8 mouse cellular contexts compared by ENCODE assay signal in the genomic region with DNA sequence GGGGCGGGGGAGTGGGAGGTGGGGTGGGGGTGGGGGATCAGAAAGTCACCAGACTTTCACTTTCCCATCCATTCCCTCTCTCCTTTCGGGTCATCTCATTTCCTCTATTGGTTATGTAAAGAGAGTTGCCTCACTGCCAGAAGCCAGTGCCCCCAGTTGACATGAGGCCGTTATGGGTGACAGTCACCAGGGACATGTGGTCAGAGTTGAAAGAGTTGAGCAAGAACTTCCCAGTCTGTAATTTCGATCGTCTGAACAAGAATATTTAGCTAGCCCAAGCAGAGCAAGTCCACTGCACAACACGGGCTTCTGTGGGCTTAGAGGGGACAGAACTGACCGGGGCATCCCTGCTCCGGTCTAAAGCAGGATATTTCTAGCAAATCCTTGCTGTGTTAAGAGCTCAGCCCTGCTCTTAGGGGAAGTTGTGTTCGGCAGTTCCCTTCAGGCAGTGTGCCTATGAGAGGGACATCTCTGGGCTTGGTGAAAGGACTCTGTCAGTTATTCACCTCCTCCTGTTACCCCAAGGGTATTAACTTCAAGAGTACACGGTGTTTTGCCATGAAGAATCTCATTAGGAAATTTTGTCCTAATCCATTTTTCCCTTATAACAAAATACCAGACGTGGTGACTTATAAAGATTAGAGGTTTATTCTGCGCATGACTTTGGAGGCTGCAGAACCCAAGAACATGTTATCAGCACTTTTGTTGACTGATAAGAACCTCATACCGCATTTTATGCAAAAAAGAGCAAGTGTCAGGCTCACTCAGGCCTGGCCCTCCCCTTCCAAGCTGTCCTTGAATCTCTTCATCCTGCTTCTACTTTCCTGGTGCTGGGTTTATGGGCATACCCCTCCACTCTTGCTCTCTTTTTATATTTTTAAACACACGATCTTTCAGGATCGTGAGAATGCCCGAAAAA. TPM values are rescaled to one million over a fixed set of nuclear protein-coding genes. Genes with fewer than 3 reads are reported as not detected.
DNase-seq lines count a peak whose midpoint lies in the region; ATAC-seq and TF ChIP-seq lines count a peak whose summit lies in the region.

No protein-coding gene starts in this region.

- TF ChIP-seq EP300 in liver, postnatal 0 days (IDR thresholded peaks at IDR 0.05; ENCODE audit: low read depth): peak; percentile 78

- no peak for TF ChIP-seq POLR2A in kidney, adult 2 months (IDR thresholded peaks at IDR 0.05; ENCODE audit: low read depth, low read length)
- no peak for TF ChIP-seq POLR2A in small intestine, adult 2 months (IDR thresholded peaks at IDR 0.05; ENCODE audit: low read depth, low read length)

- no peak overlapping the region for H3K4me2 ChIP-seq in kidney, embryonic 14.5 days (replicated peaks; ENCODE audit: low read depth, low read length)
- peak overlapping the region; percentile 53 for H3K4me2 ChIP-seq in heart, embryonic 15.5 days
- H3K4me2 ChIP-seq in liver, postnatal 0 days (ENCODE audit: low read depth, low read length): peak overlapping the region; percentile 61

- ATAC-seq in kidney, embryonic 14.5 days (ENCODE audit: low FRiP score, low TSS enrichment): no peak
- no peak for ATAC-seq in heart, embryonic 15.5 days (replicated peaks; ENCODE audit: insufficient number of reproducible peaks, insufficient read depth, low FRiP score, low read depth)
- ATAC-seq in liver, postnatal 0 days: peak; percentile 95

- no peak overlapping the region for H3K4me3 ChIP-seq in kidney, adult 2 months (ENCODE audit: insufficient read depth, low read depth, low read length)
- no peak overlapping the region for H3K4me3 ChIP-seq in kidney, embryonic 14.5 days (ENCODE audit: low read length)
- peak overlapping the region; percentile 32 for H3K4me3 ChIP-seq in heart, embryonic 15.5 days
- H3K4me3 ChIP-seq in liver, postnatal 0 days (ENCODE audit: low read depth, low read length): peak overlapping the region; percentile 24; the same call in 1 of the 2 replicates
- H3K4me3 ChIP-seq in small intestine, adult 2 months (ENCODE audit: low read depth, low read length): no peak overlapping the region

- intact Hi-C loops in gastrocnemius, postnatal 14 days (cut with DNase I; ENCODE audit: low total_unique reads): no loop called here

- H3K9me3 ChIP-seq in kidney, embryonic 14.5 days (ENCODE audit: control insufficient read depth, low read length): no peaks in the 10 kb centered on the region
- H3K9me3 ChIP-seq in heart, embryonic 15.5 days (replicated peaks): no peaks in the 10 kb centered on the region
- no peaks in the 10 kb centered on the region for H3K9me3 ChIP-seq in liver, postnatal 0 days (ENCODE audit: low read length)

- DNase-seq in kidney, adult 2 months: peak; percentile 60
- peak; percentile 69 for DNase-seq in liver, postnatal 0 days
- DNase-seq in thymus, postnatal 0 days (ENCODE audit: low spot score): no peak
- no peak for DNase-seq in gastrocnemius, postnatal 14 days
- DNase-seq in frontal cortex, postnatal 25 days (ENCODE audit: low spot score in 2 of 2): no peak

- no peak for TF ChIP-seq CTCF in kidney, adult 2 months (conservative IDR thresholded peaks at IDR 0.05; ENCODE audit: insufficient read depth, insufficient read length, low read depth, low read length)
- TF ChIP-seq CTCF in liver, postnatal 0 days (IDR thresholded peaks at IDR 0.05; ENCODE audit: low read depth): no peak
- no peak for TF ChIP-seq CTCF in small intestine, adult 2 months (IDR thresholded peaks at IDR 0.05; ENCODE audit: extremely low read depth, insufficient read length, insufficient replicate concordance, low read depth, low read length)

- H3K36me3 ChIP-seq in kidney, adult 2 months (ENCODE audit: control insufficient read depth, insufficient read depth, low read length): peaks cover 10% of the 10 kb centered on the region
- H3K36me3 ChIP-seq in kidney, embryonic 14.5 days (ENCODE audit: control insufficient read depth, insufficient read depth, low read length): no peaks in the 10 kb centered on the region
- H3K36me3 ChIP-seq in heart, embryonic 15.5 days: no peaks in the 10 kb centered on the region
- peaks cover 6% of the 10 kb centered on the region; the same call in 1 of the 2 replicates for H3K36me3 ChIP-seq in liver, postnatal 0 days (replicated peaks; ENCODE audit: insufficient read depth, low read length)
- H3K36me3 ChIP-seq in small intestine, adult 2 months (ENCODE audit: control insufficient read depth, insufficient read depth, low read length): peaks cover 51% of the 10 kb centered on the region

- no peak overlapping the region for H3K9ac ChIP-seq in kidney, embryonic 14.5 days (ENCODE audit: low read depth, low read length)
- no peak overlapping the region for H3K9ac ChIP-seq in heart, embryonic 15.5 days
- peak overlapping the region; percentile 58 for H3K9ac ChIP-seq in liver, postnatal 0 days (replicated peaks)

- H3K27ac ChIP-seq in kidney, adult 2 months (ENCODE audit: insufficient read depth, low read depth, low read length): no peak overlapping the region
- no peak overlapping the region for H3K27ac ChIP-seq in kidney, embryonic 14.5 days (ENCODE audit: low read depth, low read length)
- no peak overlapping the region for H3K27ac ChIP-seq in heart, embryonic 15.5 days
- peak overlapping the region; percentile 91 for H3K27ac ChIP-seq in liver, postnatal 0 days (ENCODE audit: low read depth)
- peak overlapping the region; percentile 38; the same call in 1 of the 2 replicates for H3K27ac ChIP-seq in small intestine, adult 2 months (ENCODE audit: insufficient read depth, low read depth, low read length)

- no peaks in the 10 kb centered on the region for H3K27me3 ChIP-seq in kidney, adult 2 months (replicated peaks; ENCODE audit: control insufficient read depth, insufficient read depth, low read length)
- H3K27me3 ChIP-seq in kidney, embryonic 14.5 days (ENCODE audit: control insufficient read depth, insufficient read depth, low read length): no peaks in the 10 kb centered on the region
- H3K27me3 ChIP-seq in heart, embryonic 15.5 days: no peaks in the 10 kb centered on the region
- no peaks in the 10 kb centered on the region for H3K27me3 ChIP-seq in liver, postnatal 0 days (ENCODE audit: insufficient read depth, low read length)
- no peaks in the 10 kb centered on the region for H3K27me3 ChIP-seq in small intestine, adult 2 months (ENCODE audit: control insufficient read depth, insufficient read depth, low read length)

- WGBS in kidney, adult 2 months: 64% methylated on average over 16 of the region's 16 CpGs
- WGBS in kidney, embryonic 14.5 days: 76% methylated on average over 16 of the region's 16 CpGs
- 34% methylated on average over 16 of the region's 16 CpGs for WGBS in heart, embryonic 15.5 days
- WGBS in liver, postnatal 0 days (ENCODE audit: insufficient replicate concordance): 18% methylated on average over 16 of the region's 16 CpGs
- 38% methylated on average over 16 of the region's 16 CpGs for WGBS in small intestine, adult 2 months

- no peaks in the 10 kb centered on the region for H3K4me1 ChIP-seq in kidney, adult 2 months (ENCODE audit: control insufficient read depth, insufficient read depth, low read length)
- H3K4me1 ChIP-seq in kidney, embryonic 14.5 days (ENCODE audit: control insufficient read depth, insufficient read depth, low read length): no peaks in the 10 kb centered on the region
- peaks cover 15% of the 10 kb centered on the region for H3K4me1 ChIP-seq in heart, embryonic 15.5 days (replicated peaks)
- H3K4me1 ChIP-seq in liver, postnatal 0 days (ENCODE audit: insufficient read depth): peaks cover 22% of the 10 kb centered on the region
- H3K4me1 ChIP-seq in small intestine, adult 2 months (ENCODE audit: control insufficient read depth, insufficient read depth, insufficient read length, low read length): peaks cover 14% of the 10 kb centered on the region; the same call in 1 of the 2 replicates

RNA-seq across cellular contexts. Expression of gene Papss2, which starts 42.0 kb away (rescaled TPM):
- 129 and 168 TPM in 2 replicates for polyA plus RNA-seq in kidney, adult 2 months (2012; rRNA removed)
- 10.9 and 19.1 TPM in 2 replicates for polyA plus RNA-seq in kidney, embryonic 14.5 days (2014; fragmentation: Nextera tagmentation; extraction: Ambion mirVana)
- polyA plus RNA-seq in heart, embryonic 15.5 days (2015; fragmentation: Nextera tagmentation; extraction: Ambion mirVana): 6.7 and 7.8 TPM in 2 replicates
- 29.6 and 35.5 TPM in 2 replicates for polyA plus RNA-seq in liver, postnatal 0 days (2015; fragmentation: Nextera tagmentation; extraction: Ambion mirVana)
- 24.3 and 219 TPM in 2 replicates for polyA plus RNA-seq in small intestine, adult 2 months (2012; rRNA removed)
- 2.7 TPM in 2 replicates for polyA plus RNA-seq in thymus, postnatal 0 days (2015; fragmentation: Nextera tagmentation; extraction: Ambion mirVana)
- total RNA-seq in gastrocnemius, postnatal 14 days (2021): 10 to 100 TPM; 11.3 to 13.8 TPM

Comparison
In these comparisons a context has a peak if more than half of its experiments do, and no peak if none do; other contexts are left out.
1. DNase-seq: peak in kidney, adult 2 months (single experiment) and liver, postnatal 0 days (single experiment); none in thymus, postnatal 0 days (single experiment), gastrocnemius, postnatal 14 days (single experiment) and frontal cortex, postnatal 25 days (0 of 2).
2. H3K27ac ChIP-seq: peak in liver, postnatal 0 days (single experiment) and small intestine, adult 2 months (single experiment); none in kidney, adult 2 months (single experiment), kidney, embryonic 14.5 days (single experiment) and heart, embryonic 15.5 days (single experiment).
3. H3K4me3 ChIP-seq: peak in heart, embryonic 15.5 days (single experiment) and liver, postnatal 0 days (single experiment); none in kidney, adult 2 months (single experiment), kidney, embryonic 14.5 days (single experiment) and small intestine, adult 2 months (single experiment).